ENCODE assay signal across 8 mouse cellular contexts in the genomic region with DNA sequence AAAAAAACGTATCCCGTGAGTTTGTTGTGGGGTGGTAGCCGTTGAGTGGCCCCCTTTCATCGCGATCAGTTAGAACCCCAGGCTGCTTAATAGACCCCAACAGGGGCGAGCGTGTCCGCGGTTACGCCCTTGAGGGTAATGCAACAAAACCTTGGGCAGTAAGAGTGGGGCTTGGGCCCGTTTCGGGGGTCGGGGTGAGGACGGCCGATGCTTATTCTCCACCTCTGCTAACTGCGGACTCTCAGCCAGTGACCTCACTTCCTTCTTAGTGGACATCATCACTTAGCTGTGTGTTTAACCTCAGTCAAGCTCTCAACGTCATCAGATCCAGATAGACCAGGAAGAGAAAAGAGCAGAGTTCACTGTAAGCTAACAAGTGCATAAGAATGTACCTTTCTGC. TPM values are rescaled to one million over a fixed set of nuclear protein-coding genes. Genes with fewer than 3 reads are reported as not detected.
DNase-seq lines count a peak whose midpoint lies in the region; ATAC-seq and TF ChIP-seq lines count a peak whose summit lies in the region.

No protein-coding gene starts in this region.

- no peaks in the 10 kb centered on the region; the same call in 1 of the 2 replicates for H3K27me3 ChIP-seq in G1E (ENCODE audit: insufficient read depth, low read length)
- no peaks in the 10 kb centered on the region for H3K27me3 ChIP-seq in limb, embryonic 13.5 days

- intact Hi-C loops in gastrocnemius, postnatal 14 days (cut with DNase I; ENCODE audit: low total_unique reads) = loop anchor here (5.0 kb wide), 1 partner anchor 47 kb away; no protein-coding TSS in a partner anchor

- peak overlapping the region; percentile 86; the same call in 1 of the 2 replicates for H3K27ac ChIP-seq in limb, embryonic 13.5 days

- H3K36me3 ChIP-seq in G1E (replicated peaks) = peaks cover 42% of the 10 kb centered on the region
- peaks cover 29% of the 10 kb centered on the region for H3K36me3 ChIP-seq in limb, embryonic 13.5 days

- no peak for TF ChIP-seq CTCF in G1E (IDR thresholded peaks at IDR 0.05; ENCODE audit: low read depth, low read length)

- DNase-seq in cerebellum, adult 18-20 months = peak; percentile 21 to 30
- DNase-seq in cerebellum, adult 11-12 months = no peak
- DNase-seq in G1E (ENCODE audit: low spot score) = peak; percentile 48
- DNase-seq in natural killer cell, adult 2 months (ENCODE audit: low spot score in 2 of 2) = peak; percentile 32 to 48
- DNase-seq in layer of hippocampus, adult 8-10 months (ENCODE audit: low spot score in 2 of 2) = no peak
- no peak for DNase-seq in gastrocnemius, postnatal 14 days

- no peaks in the 10 kb centered on the region for H3K9me3 ChIP-seq in G1E (replicated peaks)
- H3K9me3 ChIP-seq in limb, embryonic 13.5 days = no peaks in the 10 kb centered on the region

- H3K4me2 ChIP-seq in limb, embryonic 13.5 days (replicated peaks) = peak overlapping the region; percentile 97

- H3K4me3 ChIP-seq in G1E (ENCODE audit: low read depth, low read length) = peak overlapping the region; percentile 97
- peak overlapping the region; percentile 96 for H3K4me3 ChIP-seq in limb, embryonic 13.5 days

- peak overlapping the region; percentile 96 for H3K9ac ChIP-seq in limb, embryonic 13.5 days

- WGBS in limb, embryonic 13.5 days = under 1% methylated on average over 17 of the region's 17 CpGs

- peaks cover 44% of the 10 kb centered on the region for H3K4me1 ChIP-seq in G1E (ENCODE audit: insufficient read depth, low read depth, low read length)
- peaks cover 19% of the 10 kb centered on the region for H3K4me1 ChIP-seq in limb, embryonic 13.5 days

- no peak; the same call in 1 of the 2 replicates for ATAC-seq in G1E (ENCODE audit: extremely low read depth, insufficient number of reproducible peaks, low FRiP score, poor library complexity, severe bottlenecking)
- peak; percentile 69 for ATAC-seq in granulocyte monocyte progenitor cell, adult 5-6 weeks (replicated peaks; ENCODE audit: poor library complexity, severe bottlenecking)
- no peak for ATAC-seq in limb, embryonic 13.5 days (ENCODE audit: low FRiP score, low read depth)

RNA-seq across cellular contexts. Expression of gene Ube2j2, which starts 0.6 kb away (rescaled TPM):
- total RNA-seq in G1E (2014; fragmentation: Nextera tagmentation) (118 and 122 TPM in 2 replicates), G1E (2017) (124 and 178 TPM in 2 replicates)
- polyA plus RNA-seq in G1E (2012) = 167 and 223 TPM in 2 replicates
- total RNA-seq in granulocyte monocyte progenitor cell, adult 5-6 weeks (2014; fragmentation: Nextera tagmentation) = 68.8 and 78.6 TPM in 2 replicates
- total RNA-seq in granulocyte monocyte progenitor cell, adult 5-6 weeks (2017) = 81.6 and 84.8 TPM in 2 replicates
- 113 and 126 TPM in 2 replicates for polyA plus RNA-seq in limb, embryonic 13.5 days (2015; fragmentation: Nextera tagmentation; extraction: Ambion mirVana)
- 10 to 100 TPM; 58.5 to 69.0 (median 66.3) TPM for total RNA-seq in layer of hippocampus, adult 8-10 months (2022)
- total RNA-seq in gastrocnemius, postnatal 14 days (2021) = 10 to 100 TPM; 46.3 to 51.7 TPM

RNA-seq across cellular contexts. Expression of gene C1qtnf12, which starts 17.8 kb away (rescaled TPM):
- total RNA-seq in G1E (2014; fragmentation: Nextera tagmentation) (17.0 and 19.9 TPM in 2 replicates), G1E (2017) (9.7 and 14.2 TPM in 2 replicates)
- polyA plus RNA-seq in G1E (2012) = 43.7 and 60.7 TPM in 2 replicates
- 15.4 and 32.2 TPM in 2 replicates for total RNA-seq in granulocyte monocyte progenitor cell, adult 5-6 weeks (2014; fragmentation: Nextera tagmentation)
- total RNA-seq in granulocyte monocyte progenitor cell, adult 5-6 weeks (2017) = 10.6 and 11.0 TPM in 2 replicates
- polyA plus RNA-seq in limb, embryonic 13.5 days (2015; fragmentation: Nextera tagmentation; extraction: Ambion mirVana) = 32.0 and 35.0 TPM in 2 replicates
- total RNA-seq in layer of hippocampus, adult 8-10 months (2022) = 10 to 100 TPM; 13.6 to 29.5 (median 18.1) TPM
- total RNA-seq in gastrocnemius, postnatal 14 days (2021) = 10 to 100 TPM; 13.3 to 19.9 TPM

RNA-seq across cellular contexts. Expression of gene B3galt6, which starts 48.2 kb away (rescaled TPM):
- total RNA-seq in G1E (2014; fragmentation: Nextera tagmentation) = 3.6 and 5.1 TPM in 2 replicates
- total RNA-seq in G1E (2017) = 11.6 and 11.7 TPM in 2 replicates
- 4.1 and 4.2 TPM in 2 replicates for polyA plus RNA-seq in G1E (2012)
- total RNA-seq in granulocyte monocyte progenitor cell, adult 5-6 weeks (2014; fragmentation: Nextera tagmentation) = 6.4 and 6.6 TPM in 2 replicates
- 10.3 and 10.7 TPM in 2 replicates for total RNA-seq in granulocyte monocyte progenitor cell, adult 5-6 weeks (2017)
- polyA plus RNA-seq in limb, embryonic 13.5 days (2015; fragmentation: Nextera tagmentation; extraction: Ambion mirVana) = 16.8 and 17.3 TPM in 2 replicates
- 10 to 100 TPM in 1 of 4 experiments, 1 to 10 TPM in 3; 9.2 to 11.3 (median 9.7) TPM for total RNA-seq in layer of hippocampus, adult 8-10 months (2022)
- 1 to 10 TPM; 2.6 TPM for total RNA-seq in gastrocnemius, postnatal 14 days (2021)

RNA-seq across cellular contexts. Expression of gene Sdf4, which starts 48.4 kb away (rescaled TPM):
- total RNA-seq in G1E (2014; fragmentation: Nextera tagmentation) (51.0 and 94.4 TPM in 2 replicates), G1E (2017) (156 and 163 TPM in 2 replicates)
- polyA plus RNA-seq in G1E (2012) = 30.7 and 31.8 TPM in 2 replicates
- 62.0 and 73.4 TPM in 2 replicates for total RNA-seq in granulocyte monocyte progenitor cell, adult 5-6 weeks (2014; fragmentation: Nextera tagmentation)
- 174 and 182 TPM in 2 replicates for total RNA-seq in granulocyte monocyte progenitor cell, adult 5-6 weeks (2017)
- polyA plus RNA-seq in limb, embryonic 13.5 days (2015; fragmentation: Nextera tagmentation; extraction: Ambion mirVana) = 160 and 166 TPM in 2 replicates
- total RNA-seq in layer of hippocampus, adult 8-10 months (2022) = 100 to 1,000 TPM; 202 to 230 (median 217) TPM
- total RNA-seq in gastrocnemius, postnatal 14 days (2021) = 10 to 100 TPM; 77.4 to 78.0 TPM

RNA-seq across cellular contexts. Expression of gene Acap3, which starts 52.6 kb away (rescaled TPM):
- total RNA-seq in G1E (2014; fragmentation: Nextera tagmentation) = 16.5 and 19.9 TPM in 2 replicates
- 12.4 and 12.5 TPM in 2 replicates for total RNA-seq in G1E (2017)
- 31.0 and 32.9 TPM in 2 replicates for polyA plus RNA-seq in G1E (2012)
- total RNA-seq in granulocyte monocyte progenitor cell, adult 5-6 weeks (2014; fragmentation: Nextera tagmentation) = 10.7 and 23.1 TPM in 2 replicates
- total RNA-seq in granulocyte monocyte progenitor cell, adult 5-6 weeks (2017) = 6.0 and 6.1 TPM in 2 replicates
- 18.2 and 19.4 TPM in 2 replicates for polyA plus RNA-seq in limb, embryonic 13.5 days (2015; fragmentation: Nextera tagmentation; extraction: Ambion mirVana)
- total RNA-seq in layer of hippocampus, adult 8-10 months (2022) = 100 to 1,000 TPM; 116 to 124 (median 120) TPM
- total RNA-seq in gastrocnemius, postnatal 14 days (2021) = 10 to 100 TPM; 10.1 to 10.3 TPM

Comparison
In these comparisons a context has a peak if more than half of its experiments do, and no peak if none do; other contexts are left out.
1. DNase-seq: peak in cerebellum, adult 18-20 months (2 of 2), G1E (single experiment) and natural killer cell, adult 2 months (2 of 2); none in cerebellum, adult 11-12 months (single experiment), layer of hippocampus, adult 8-10 months (0 of 2) and gastrocnemius, postnatal 14 days (single experiment).